Mouse (Mus musculus) forebrain, postnatal 0 days (tissue): ENCODE data around the gene Gpr68. TPM values are rescaled to one million over a fixed set of nuclear protein-coding genes. Genes with fewer than 3 reads are reported as not detected.

Experiments used
- ATAC-seq: fragments of 200-750 bp; cut with Nextera tagmentation; 2 replicates; pipeline ENCODE4 v1.8.0; 2017; ENCODE audit warnings: mild to moderate bottlenecking, moderate library complexity
- DNase-seq: peaks from one replicate; pipeline ENCODE4 v3.0.0-alpha.2; 2015
- H3K27ac ChIP-seq: fragments of 300-500 bp; sonication (generic); 2 replicates; pipeline ENCODE4 v1.5.1; 2014; ENCODE audit warnings: low read depth, mild to moderate bottlenecking, antibody characterized with exemption, low read length, moderate library complexity, mixed read lengths
- H3K27me3 ChIP-seq: fragments of 300-500 bp; sonication (generic); 2 replicates; pipeline ENCODE4 v1.6.1; 2014; ENCODE audit warnings: mild to moderate bottlenecking, low read length, mixed read lengths; ENCODE audit not compliant: insufficient read depth
- H3K36me3 ChIP-seq: fragments of 300-500 bp; sonication (generic); 2 replicates; pipeline ENCODE4 v1.6.1; 2014; ENCODE audit warnings: mild to moderate bottlenecking, moderate library complexity; ENCODE audit not compliant: insufficient read depth
- H3K4me1 ChIP-seq: fragments of 300-500 bp; sonication (generic); 2 replicates; pipeline ENCODE4 v1.6.1; 2014; ENCODE audit warnings: antibody characterized with exemption; ENCODE audit not compliant: insufficient read depth
- H3K4me2 ChIP-seq: fragments of 300-500 bp; sonication (generic); 2 replicates; pipeline ENCODE4 v1.6.1; 2014; ENCODE audit warnings: low read depth, mild to moderate bottlenecking, moderate library complexity
- H3K4me3 ChIP-seq: fragments of 300-500 bp; sonication (generic); 2 replicates; pipeline ENCODE4 v1.5.1; 2014; ENCODE audit warnings: low read depth, low read length, mixed read lengths
- H3K9ac ChIP-seq: fragments of 300-500 bp; sonication (generic); 2 replicates; pipeline ENCODE4 v1.6.1; 2014; ENCODE audit warnings: mild to moderate bottlenecking
- H3K9me3 ChIP-seq: fragments of 300-500 bp; sonication (generic); 2 replicates; pipeline ENCODE4 v1.6.1; 2016; ENCODE audit warnings: low read length
- CTCF ChIP-seq: sonication (generic); IDR thresholded peaks from 2 replicates; pipeline ENCODE4 v1.5.1; 2016; ENCODE audit warnings: antibody characterized with exemption, control low read depth, low read depth
- whole genome bisulfite sequencing: fragments of 180-500 bp; shearing (Covaris S2); extraction: QIAGEN DNeasy Blood & Tissue Kit; methylation state at CpG from one replicate; pipeline ENCODE4 v1.1.7; 2014; 5-methylcytosine and 5-hydroxymethylcytosine counted together
- polyA plus RNA-seq: library from polyadenylated mRNA; unstranded; fragments of >200 nt; fragmentation: Nextera tagmentation; extraction: Ambion mirVana; gene quantifications from 2 replicates; pipeline ENCODE4 v1.2.1, GENCODE M21; 2015
- total RNA-seq: library from RNA; depleted of rRNA; stranded (reverse); fragments of >200 nt; gene quantifications from 2 replicates; pipeline ENCODE4 v1.2.3, GENCODE M21; 2014; rRNA removed

The Gpr68 gene
- total and polyA plus RNA-seq, 2 experiments from 2014 or later, result 3.7 to 7.0 TPM

- no peak overlapping the region for H3K4me2 ChIP-seq
- no peak for TF ChIP-seq CTCF
Observed at GRCm38 (mm10) chr12:100837208-100837607, 70.8 kb downstream of the Gpr68 start.

GRCm38 (mm10) chr12:100831629-100832325, 76.2 kb downstream of the Gpr68 start:
- DNase-seq (no peak), ATAC-seq (no peak)
- H3K27ac ChIP-seq, result no peak overlapping the region
- no peaks in the 10 kb centered on the region for H3K27me3 ChIP-seq
- WGBS, result 12% methylated on average over 8 of the region's 8 CpGs
- H3K4me3 ChIP-seq, result no peak overlapping the region
- TF ChIP-seq CTCF, result no peak
- no peak overlapping the region for H3K9ac ChIP-seq
- no peaks in the 10 kb centered on the region for H3K36me3 ChIP-seq
- H3K4me2 ChIP-seq, result no peak overlapping the region
- no peaks in the 10 kb centered on the region for H3K9me3 ChIP-seq
- no peaks in the 10 kb centered on the region for H3K4me1 ChIP-seq

More at GRCm38 (mm10) chr12:100837208-100837607, 70.8 kb downstream of the Gpr68 start:
- no peaks in the 10 kb centered on the region for H3K27me3 ChIP-seq
- no peaks in the 10 kb centered on the region for H3K9me3 ChIP-seq
- H3K27ac ChIP-seq, result no peak overlapping the region
- H3K36me3 ChIP-seq, result no peaks in the 10 kb centered on the region
- DNase-seq (no peak), ATAC-seq (no peak)
- WGBS, result 82% methylated on average over 3 of the region's 3 CpGs
- H3K4me1 ChIP-seq, result no peaks in the 10 kb centered on the region
- H3K9ac ChIP-seq, result no peak overlapping the region
- no peak overlapping the region for H3K4me3 ChIP-seq

- H3K4me2 ChIP-seq, result no peak overlapping the region
- no peaks in the 10 kb centered on the region for H3K9me3 ChIP-seq
- ATAC-seq (no peak), DNase-seq (no peak)
- 79% methylated on average over 2 of the region's 2 CpGs for WGBS
- TF ChIP-seq CTCF, result no peak
- no peak overlapping the region for H3K9ac ChIP-seq
- no peak overlapping the region for H3K27ac ChIP-seq
- no peaks in the 10 kb centered on the region for H3K27me3 ChIP-seq
- H3K36me3 ChIP-seq, result no peaks in the 10 kb centered on the region
- no peaks in the 10 kb centered on the region for H3K4me1 ChIP-seq
- no peak overlapping the region for H3K4me3 ChIP-seq
Observed at GRCm38 (mm10) chr12:100831021-100831420, 77.0 kb downstream of the Gpr68 start.

Other genes with a start within 250 kb of the Gpr68 start
- gene Rps6ka5, start 181.2 kb downstream of the Gpr68 start, total RNA-seq, result 28.8 and 29.5 TPM in 2 replicates
- 6.3 and 8.7 TPM in 2 replicates for gene Rps6ka5, start 181.2 kb downstream of the Gpr68 start, polyA plus RNA-seq
- gene Dglucy, start 129.1 kb downstream of the Gpr68 start, total RNA-seq, result 3.9 and 4.5 TPM in 2 replicates
- gene Dglucy, start 129.1 kb downstream of the Gpr68 start, polyA plus RNA-seq, result 2.6 and 3.0 TPM in 2 replicates
- gene Ccdc88c, start 120.9 kb upstream of the Gpr68 start, total RNA-seq, result 31.3 and 31.5 TPM in 2 replicates
- gene Ccdc88c, start 120.9 kb upstream of the Gpr68 start, polyA plus RNA-seq, result 12.4 and 14.6 TPM in 2 replicates
- 36.5 and 49.1 TPM in 2 replicates for gene Ppp4r3a, start 175.5 kb upstream of the Gpr68 start, total RNA-seq
- 13.1 and 14.9 TPM in 2 replicates for gene Ppp4r3a, start 175.5 kb upstream of the Gpr68 start, polyA plus RNA-seq